Comparison of ENCODE assay signal across 8 mouse cellular contexts in the genomic region with DNA sequence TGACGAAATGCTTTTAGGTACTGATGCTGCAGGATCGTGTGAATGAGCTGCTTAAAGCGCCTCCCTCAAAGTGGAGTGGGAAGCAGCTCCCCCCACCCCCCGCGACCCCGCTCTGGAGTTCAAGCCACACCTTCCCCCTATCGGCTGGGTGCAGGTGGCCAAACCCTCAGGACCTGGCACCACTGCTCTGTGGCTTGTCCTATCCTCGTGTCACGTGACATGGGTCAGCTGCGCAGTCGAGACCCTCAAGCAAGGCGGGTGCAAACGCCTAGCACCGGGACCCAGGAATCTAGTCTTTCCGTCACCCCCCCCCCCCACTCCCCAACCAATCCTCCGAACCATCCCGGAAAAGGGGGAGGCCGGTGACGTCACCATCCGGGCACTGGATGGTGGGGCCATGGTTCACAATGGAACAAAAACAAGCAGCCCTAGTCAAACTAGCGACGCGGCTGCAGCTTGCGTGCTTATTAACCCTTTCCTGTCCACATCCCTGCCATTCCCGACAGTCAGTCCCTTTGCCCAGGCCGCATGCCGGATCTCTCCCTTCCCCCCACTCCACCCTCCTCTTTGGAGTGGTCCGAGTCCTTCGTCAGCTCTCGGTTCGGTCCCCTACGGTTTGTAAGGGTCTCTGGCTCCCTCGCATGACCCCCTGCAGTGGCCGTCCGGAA. TPM values are rescaled to one million over a fixed set of nuclear protein-coding genes. Genes with fewer than 3 reads are reported as not detected.
A peak's percentile ranks its signal among the peaks of the same experiment; 100 is the strongest.
DNase-seq lines count a peak whose midpoint lies in the region; ATAC-seq and TF ChIP-seq lines count a peak whose summit lies in the region.

No protein-coding gene starts in this region.

- H3K4me1 ChIP-seq in heart, embryonic 13.5 days, result no peaks in the 10 kb centered on the region
- 0 out of 2 replicates have a peak, but pooled peaks cover 6% of the 10 kb centered on the region for H3K4me1 ChIP-seq in liver, embryonic 13.5 days (replicated peaks)
- no peaks in the 10 kb centered on the region for H3K4me1 ChIP-seq in stomach, postnatal 0 days (replicated peaks; ENCODE audit: control insufficient read depth, insufficient read depth)

- no peak for TF ChIP-seq POLR2A in brain, embryonic 14.5 days (IDR thresholded peaks at IDR 0.05; ENCODE audit: borderline replicate concordance, extremely low read depth, insufficient read depth, insufficient read length, poor library complexity, severe bottlenecking)

- H3K36me3 ChIP-seq in heart, embryonic 13.5 days, result no peaks in the 10 kb centered on the region
- H3K36me3 ChIP-seq in liver, embryonic 13.5 days, result no peaks in the 10 kb centered on the region
- H3K36me3 ChIP-seq in stomach, postnatal 0 days (ENCODE audit: control insufficient read depth, insufficient read depth, low read length), result no peaks in the 10 kb centered on the region

- TF ChIP-seq EP300 in stomach, postnatal 0 days (optimal IDR thresholded peaks at IDR 0.05), result no peak

- peaks cover 22% of the 10 kb centered on the region for H3K27me3 ChIP-seq in heart, embryonic 13.5 days (replicated peaks)
- H3K27me3 ChIP-seq in liver, embryonic 13.5 days, result no peaks in the 10 kb centered on the region; the same call in 1 of the 2 replicates
- H3K27me3 ChIP-seq in stomach, postnatal 0 days (ENCODE audit: control insufficient read depth, insufficient read depth, low read length), result no peaks in the 10 kb centered on the region

- no peaks in the 10 kb centered on the region for H3K9me3 ChIP-seq in heart, embryonic 13.5 days
- H3K9me3 ChIP-seq in liver, embryonic 13.5 days (replicated peaks), result no peaks in the 10 kb centered on the region
- H3K9me3 ChIP-seq in stomach, postnatal 0 days (ENCODE audit: control insufficient read depth, low read length), result no peaks in the 10 kb centered on the region

- ATAC-seq in erythroid progenitor cell, adult 5-6 weeks (replicated peaks; ENCODE audit: low FRiP score, poor library complexity, severe bottlenecking), result peak; percentile 60
- peak; percentile 53 for ATAC-seq in heart, embryonic 13.5 days (ENCODE audit: extremely low read depth, insufficient number of reproducible peaks, low FRiP score, low TSS enrichment)
- ATAC-seq in liver, embryonic 13.5 days (ENCODE audit: low read depth), result peak; percentile 48
- peak; percentile 83 for ATAC-seq in stomach, postnatal 0 days (ENCODE audit: low FRiP score, low TSS enrichment)

- DNase-seq in CD4-positive helper T cell, adult 2 months (ENCODE audit: low read depth, low spot score), result peak; percentile 89
- peak; percentile 99 for DNase-seq in brain, embryonic 14.5 days (ENCODE audit: low read depth)
- DNase-seq in kidney, postnatal 10 days, result peak; percentile 95
- DNase-seq in liver, embryonic 13.5 days, result peak; percentile 62
- peak; percentile 91 for DNase-seq in neural tube, embryonic 10.5 days (ENCODE audit: extremely low spot score, low spot score)
- DNase-seq in stomach, postnatal 0 days (ENCODE audit: low spot score), result peak; percentile 88

- TF ChIP-seq CTCF in brain, embryonic 14.5 days (IDR thresholded peaks at IDR 0.05; ENCODE audit: borderline replicate concordance, extremely low read depth, insufficient read depth, insufficient read length), result no peak
- peak; percentile 32 for TF ChIP-seq CTCF in stomach, postnatal 0 days (IDR thresholded peaks at IDR 0.05; ENCODE audit: low read depth)

- H3K9ac ChIP-seq in heart, embryonic 13.5 days, result peak overlapping the region; percentile 84
- H3K9ac ChIP-seq in liver, embryonic 13.5 days, result peak overlapping the region; percentile 72
- H3K9ac ChIP-seq in stomach, postnatal 0 days (ENCODE audit: low read length), result peak overlapping the region; percentile 64

- H3K4me3 ChIP-seq in heart, embryonic 13.5 days, result peak overlapping the region; percentile 78
- peak overlapping the region; percentile 81 for H3K4me3 ChIP-seq in liver, embryonic 13.5 days (replicated peaks)
- peak overlapping the region; percentile 69 for H3K4me3 ChIP-seq in stomach, postnatal 0 days (ENCODE audit: low read depth, low read length)

- 10% methylated on average over 35 of the region's 35 CpGs for WGBS in heart, embryonic 13.5 days
- 9% methylated on average over 35 of the region's 35 CpGs for WGBS in liver, embryonic 13.5 days (ENCODE audit: insufficient replicate concordance)
- 14% methylated on average over 33 of the region's 35 CpGs for WGBS in stomach, postnatal 0 days

- H3K4me2 ChIP-seq in heart, embryonic 13.5 days, result peak overlapping the region; percentile 63
- H3K4me2 ChIP-seq in liver, embryonic 13.5 days, result peak overlapping the region; percentile 75
- H3K4me2 ChIP-seq in stomach, postnatal 0 days (replicated peaks; ENCODE audit: low read depth), result peak overlapping the region; percentile 48

- H3K27ac ChIP-seq in heart, embryonic 13.5 days (replicated peaks), result peak overlapping the region; percentile 96
- peak overlapping the region; percentile 87 for H3K27ac ChIP-seq in liver, embryonic 13.5 days
- H3K27ac ChIP-seq in stomach, postnatal 0 days (replicated peaks), result peak overlapping the region; percentile 96

RNA-seq across cellular contexts. Expression of a gene that starts 0.6 kb away (rescaled TPM):
- 46.0 and 74.4 TPM in 2 replicates for polyA plus RNA-seq in brain, embryonic 14.5 days (2012; rRNA removed)
- 106 and 107 TPM in 2 replicates for total RNA-seq in erythroid progenitor cell, adult 5-6 weeks (2015; ENCODE audit: low replicate concordance)
- total RNA-seq in erythroid progenitor cell, adult 5-6 weeks (2017; ENCODE audit: low replicate concordance), result 130 and 139 TPM in 2 replicates
- 17.8 and 18.6 TPM in 2 replicates for polyA plus RNA-seq in heart, embryonic 13.5 days (2015; fragmentation: Nextera tagmentation; extraction: Ambion mirVana)
- 10.4 and 13.2 TPM in 2 replicates for polyA plus RNA-seq in liver, embryonic 13.5 days (2015; fragmentation: Nextera tagmentation; extraction: Ambion mirVana)
- 10.0 and 11.5 TPM in 2 replicates for polyA plus RNA-seq in stomach, postnatal 0 days (2015; fragmentation: Nextera tagmentation; extraction: Ambion mirVana)

Comparison
In these comparisons a context has a peak if more than half of its experiments do, and no peak if none do; other contexts are left out.
1. Peak in every context shown above with its lines: DNase-seq, ATAC-seq, H3K4me3 ChIP-seq and H3K27ac ChIP-seq.